Mouse (Mus musculus) testis, postnatal 14 days (tissue): Measurements from ENCODE around the gene Cntnap1.

Experiments used
- DNase-seq: peaks from one replicate; pipeline ENCODE4 v3.0.0; 2021; ENCODE audit warnings: low spot score

Gene Cntnap1

DNA sequence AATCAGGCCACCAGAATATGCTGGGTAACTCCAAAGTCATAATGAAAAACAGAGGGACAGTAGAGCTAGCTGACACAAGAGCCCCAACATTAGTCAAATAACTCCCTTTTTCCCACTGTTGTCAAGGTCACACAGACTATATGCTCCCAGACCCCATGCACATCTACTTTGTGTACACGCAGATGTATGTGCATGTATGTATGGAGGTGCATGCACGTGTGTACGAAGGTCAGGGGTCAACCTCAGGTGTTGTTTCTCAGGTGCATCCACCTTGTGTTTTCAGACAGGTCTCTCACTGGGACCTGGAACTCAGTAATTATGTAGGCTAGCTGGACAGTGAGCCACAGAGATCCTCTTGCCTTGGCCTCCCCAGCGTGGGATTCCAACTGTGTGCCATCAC, 15.1 kb downstream of the Cntnap1 start:
- no peak for DNase-seq

DNA sequence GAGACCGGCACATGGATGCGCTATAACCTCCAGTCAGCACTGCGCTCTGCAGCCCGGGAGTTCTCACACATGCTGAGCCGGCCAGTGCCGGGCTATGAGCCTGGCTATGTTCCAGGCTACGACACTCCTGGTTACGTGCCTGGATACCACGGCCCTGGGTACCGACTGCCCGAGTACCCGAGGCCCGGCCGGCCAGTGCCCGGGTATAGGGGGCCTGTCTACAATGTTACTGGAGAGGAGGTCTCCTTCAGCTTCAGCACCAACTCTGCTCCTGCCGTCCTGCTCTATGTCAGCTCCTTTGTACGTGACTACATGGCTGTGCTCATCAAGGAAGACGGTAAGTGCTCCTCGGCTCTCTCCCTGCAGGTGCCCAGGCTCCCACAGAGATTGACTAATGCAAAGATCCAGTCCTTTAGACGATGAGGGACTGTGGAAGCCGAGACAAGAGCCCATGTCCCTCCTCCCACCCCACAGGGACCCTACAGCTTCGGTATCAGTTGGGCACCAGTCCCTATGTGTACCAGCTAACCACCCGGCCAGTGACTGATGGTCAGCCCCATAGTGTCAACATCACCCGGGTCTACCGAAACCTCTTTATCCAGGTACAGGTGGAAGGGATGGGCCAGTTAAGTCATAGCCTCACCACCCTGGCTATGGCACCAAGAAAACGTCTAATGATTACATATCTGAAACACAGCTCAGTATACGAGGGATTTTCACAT, 16.4 kb downstream of the Cntnap1 start:
- DNase-seq = no peak

DNA sequence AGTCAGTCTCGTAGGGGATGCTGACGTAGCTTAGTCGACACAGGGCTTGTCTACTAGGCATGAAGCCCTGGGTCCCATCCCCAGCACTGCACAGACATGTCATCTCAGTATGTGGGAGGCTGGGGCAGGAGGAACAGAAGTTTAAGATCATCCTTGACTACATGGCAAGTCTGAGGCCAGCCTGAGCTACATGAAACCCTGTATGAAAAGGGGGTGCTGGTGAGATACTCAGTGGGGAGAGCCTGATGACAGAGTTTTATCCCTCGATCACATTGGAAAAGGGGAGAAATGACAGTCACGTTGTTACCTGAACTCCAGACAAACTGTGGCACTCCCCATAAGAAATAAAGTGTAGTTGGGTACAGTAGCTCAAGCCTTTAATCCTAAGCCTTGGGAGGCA, 17.2 kb downstream of the Cntnap1 start:
- DNase-seq = no peak

DNA sequence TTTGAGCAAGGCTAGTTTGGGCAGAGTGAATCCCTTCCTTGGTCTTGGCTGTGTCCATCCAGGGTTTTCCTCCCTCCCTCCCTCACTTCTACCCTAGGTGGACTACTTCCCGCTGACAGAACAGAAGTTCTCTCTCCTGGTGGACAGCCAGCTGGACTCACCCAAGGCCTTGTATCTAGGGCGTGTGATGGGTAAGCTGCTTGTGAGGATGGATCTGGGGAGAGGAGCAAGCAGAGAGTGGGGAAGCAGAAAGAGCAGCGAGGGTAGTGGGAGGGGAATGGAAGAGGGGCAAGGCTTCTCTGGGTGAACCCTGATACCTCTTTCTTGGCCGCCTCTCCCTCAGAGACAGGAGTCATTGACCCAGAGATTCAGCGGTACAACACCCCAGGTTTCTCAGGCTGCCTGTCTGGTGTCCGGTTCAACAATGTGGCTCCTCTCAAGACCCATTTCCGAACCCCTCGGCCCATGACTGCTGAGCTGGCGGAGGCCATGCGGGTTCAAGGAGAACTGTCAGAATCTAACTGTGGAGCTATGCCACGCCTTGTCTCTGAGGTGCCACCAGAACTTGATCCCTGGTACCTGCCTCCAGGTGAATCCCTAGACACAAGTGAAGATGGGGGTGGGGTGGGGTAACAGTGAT, 18.0 kb downstream of the Cntnap1 start:
- peak; percentile 68 for DNase-seq

DNA sequence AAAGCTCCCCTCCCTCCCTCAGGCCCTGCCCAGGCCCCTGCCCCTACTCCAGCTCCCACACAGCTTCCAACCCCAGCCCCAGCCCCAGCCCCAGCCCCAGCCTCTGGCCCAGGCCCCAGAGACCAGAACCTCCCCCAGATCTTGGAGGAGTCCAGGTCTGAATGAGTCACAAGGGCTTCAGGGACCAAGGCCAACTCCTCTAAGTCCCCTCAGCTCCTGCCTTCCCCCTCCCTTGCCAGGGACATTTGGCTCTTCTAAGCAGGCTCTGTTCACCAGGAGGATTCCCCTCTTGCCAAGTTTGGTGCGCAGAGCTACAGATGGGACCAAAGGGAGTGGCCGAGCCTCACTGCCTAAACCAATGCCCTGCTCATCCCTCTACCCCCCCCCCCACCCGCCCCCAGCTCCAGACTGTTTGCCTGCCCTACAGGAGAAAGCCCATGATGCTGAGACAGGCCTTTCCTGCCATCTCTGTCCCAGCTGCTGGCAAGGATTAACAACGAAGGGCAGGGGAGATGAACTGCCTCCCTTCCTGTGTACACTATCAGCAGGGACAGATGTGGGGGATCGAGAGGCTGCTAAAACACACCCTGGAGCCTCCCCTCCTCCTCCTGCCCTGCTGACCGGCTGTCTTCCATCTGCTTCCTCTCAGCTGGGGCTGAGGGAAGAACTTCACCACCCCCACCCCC, 19.3 kb downstream of the Cntnap1 start:
- peak; percentile 89 for DNase-seq

DNA sequence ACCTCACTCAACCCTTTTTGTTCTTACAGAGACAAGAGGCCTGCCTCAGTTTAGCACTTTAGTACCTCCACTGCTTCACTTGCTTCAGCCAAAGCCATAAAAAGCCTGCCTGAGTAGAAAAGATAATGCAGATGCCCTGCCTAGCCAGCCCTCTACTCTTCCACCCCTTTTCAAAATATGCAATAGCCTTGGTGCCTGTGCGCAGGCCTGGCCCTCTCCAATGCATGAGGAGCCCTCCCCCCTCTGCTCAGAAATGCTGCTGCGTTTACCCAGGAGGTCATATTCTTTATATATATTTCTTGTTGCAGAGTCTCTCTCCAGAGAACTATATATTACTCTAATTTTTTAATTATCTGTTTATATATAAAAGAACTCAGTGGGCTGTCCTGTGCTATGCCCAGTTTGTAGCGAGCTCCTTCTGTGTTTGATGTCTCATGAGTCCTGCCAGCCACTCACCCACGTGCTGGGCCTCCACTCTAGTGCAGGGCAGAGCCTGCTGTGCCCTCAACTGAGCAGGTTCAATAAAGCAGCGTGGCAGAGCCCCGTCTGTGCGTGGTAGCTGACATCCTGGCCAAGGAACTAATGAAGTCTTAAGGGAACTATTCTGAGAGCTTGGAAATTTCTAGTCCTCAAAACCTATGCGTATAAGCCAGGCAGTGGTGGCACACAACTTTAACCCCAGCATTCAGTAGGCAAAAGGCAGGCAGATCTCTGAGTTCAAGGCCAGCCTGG, 20.0 kb downstream of the Cntnap1 start:
- DNase-seq = no peak

DNA sequence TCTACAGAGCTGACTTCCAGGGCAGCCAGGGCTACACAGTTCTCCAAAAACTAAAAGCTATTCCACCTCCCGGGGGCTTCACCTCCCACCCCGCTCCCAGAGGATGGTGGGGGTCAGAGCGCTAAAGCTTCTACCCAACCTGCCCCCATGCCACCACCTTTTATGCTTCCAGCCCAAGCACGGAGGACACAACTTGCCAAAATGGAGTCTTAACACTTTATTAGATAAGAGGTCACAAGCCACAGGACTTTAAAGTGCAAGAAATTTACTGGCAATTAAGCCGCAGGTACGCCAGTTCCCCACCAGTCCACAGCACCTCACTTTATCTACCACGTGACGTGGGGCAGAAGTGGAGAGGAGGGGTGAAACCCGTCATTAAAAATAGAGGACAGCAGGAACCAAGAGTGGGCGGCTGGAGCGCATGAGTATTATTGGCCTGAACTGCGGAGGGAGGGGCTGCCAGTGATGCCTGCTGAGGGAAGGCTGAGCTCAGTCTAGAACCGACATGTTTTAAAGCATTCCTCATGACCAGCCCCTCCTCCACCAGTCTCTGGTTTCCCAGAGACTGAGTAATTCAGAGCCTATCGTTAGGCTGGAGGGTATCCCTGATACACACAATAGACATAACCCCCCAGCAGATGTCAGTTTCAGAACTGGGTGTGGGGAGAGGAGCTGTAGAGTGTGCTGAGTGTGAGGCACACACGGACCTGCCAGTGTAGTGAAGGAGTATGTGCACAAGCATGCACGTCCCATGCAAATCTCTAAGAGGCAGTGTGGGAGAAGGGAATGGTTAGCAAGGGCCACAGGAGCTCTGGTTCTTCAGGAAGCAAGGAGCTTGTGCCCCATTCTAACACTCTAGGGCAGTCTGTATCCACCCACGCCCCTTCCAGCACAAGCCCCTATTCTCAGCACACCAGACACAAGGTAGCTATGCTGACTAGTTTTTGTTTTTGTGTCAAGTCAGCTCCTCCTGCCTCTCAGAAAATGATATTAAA, 20.9 kb downstream of the Cntnap1 start:
- DNase-seq = no peak

DNA sequence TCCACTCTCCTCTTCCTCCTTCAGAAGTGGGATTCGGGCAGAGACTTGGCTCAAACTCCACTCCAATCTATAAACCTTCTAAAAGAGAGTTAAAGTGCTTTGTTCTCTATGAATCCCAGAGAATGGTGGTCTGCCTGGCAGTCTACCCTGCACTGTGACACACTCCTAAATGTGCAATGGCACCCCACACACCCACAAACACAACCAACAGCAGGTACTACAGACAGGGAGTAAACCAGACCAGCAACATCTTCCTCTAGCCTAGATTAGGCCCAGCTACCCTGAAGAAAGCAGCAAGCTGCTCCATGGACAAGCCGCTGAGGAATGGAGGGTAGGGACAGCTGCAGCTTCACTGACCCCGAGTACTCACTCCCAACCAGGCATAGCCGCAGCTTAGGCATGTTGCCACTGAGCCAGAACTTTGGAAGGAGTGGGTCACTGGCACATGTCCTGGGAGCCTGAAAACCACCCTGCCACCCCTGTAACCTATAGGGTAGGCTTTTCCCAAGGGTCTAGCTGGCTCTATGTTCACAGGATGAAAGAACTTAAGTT, 21.7 kb downstream of the Cntnap1 start:
- DNase-seq = no peak

DNA sequence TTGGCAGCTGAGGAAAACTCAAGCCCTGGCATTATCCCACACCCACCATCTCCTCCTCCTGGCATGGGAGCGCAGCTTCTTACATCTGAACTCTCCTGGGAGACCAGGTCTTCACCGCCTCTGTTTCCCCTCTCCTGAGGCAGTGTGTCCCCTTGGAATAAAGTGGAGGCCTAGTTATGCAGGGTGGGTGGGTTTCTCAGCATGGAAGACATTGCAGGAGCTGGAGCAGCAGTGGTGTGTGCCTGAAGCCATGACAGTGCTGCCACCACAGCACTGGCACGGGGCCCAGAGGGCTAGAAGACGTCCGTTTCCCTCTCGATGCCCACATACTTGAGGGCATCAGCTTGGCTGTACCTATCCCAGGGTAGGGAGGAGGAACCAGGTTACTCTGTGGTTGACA, 22.3 kb downstream of the Cntnap1 start:
- no peak for DNase-seq

DNA sequence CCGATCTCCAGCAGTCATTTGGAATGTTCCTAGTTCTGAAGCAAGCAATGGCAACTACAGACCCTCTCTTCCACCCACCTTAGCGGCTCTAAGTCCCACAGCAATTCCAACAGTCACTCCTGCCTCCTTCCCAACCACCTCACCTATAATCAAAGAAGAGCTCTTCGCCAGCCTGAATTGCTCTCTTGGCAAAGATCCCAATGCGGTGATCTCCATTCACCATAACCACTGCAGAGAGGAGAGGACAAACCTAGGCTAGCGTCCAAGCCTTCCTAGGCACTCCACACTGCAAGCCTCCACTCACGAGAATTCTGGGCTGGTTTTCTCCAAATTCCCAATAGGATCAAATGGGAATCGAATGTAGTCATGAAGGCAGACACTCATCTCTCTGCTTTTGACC, 22.8 kb downstream of the Cntnap1 start:
- DNase-seq = no peak

DNA sequence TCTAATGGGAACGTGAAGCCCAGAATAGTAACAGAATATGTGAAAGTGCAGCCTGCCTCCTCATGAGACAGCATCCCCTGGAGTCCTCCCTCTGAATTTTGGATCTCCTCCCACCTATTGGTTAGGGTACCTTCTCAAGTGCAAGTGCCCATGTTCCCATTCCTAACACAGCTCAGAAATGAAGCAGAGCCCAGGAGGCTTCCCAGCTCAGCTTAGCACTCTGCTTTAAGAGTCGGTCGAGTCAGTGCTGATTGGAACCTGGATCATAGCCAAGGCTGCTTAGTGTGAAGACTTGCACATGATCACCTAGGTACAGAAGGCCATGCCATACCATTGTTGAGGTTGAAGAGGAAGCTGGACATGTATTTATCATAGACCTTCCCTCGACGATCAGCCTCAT, 23.8 kb downstream of the Cntnap1 start:
- DNase-seq = no peak

DNA sequence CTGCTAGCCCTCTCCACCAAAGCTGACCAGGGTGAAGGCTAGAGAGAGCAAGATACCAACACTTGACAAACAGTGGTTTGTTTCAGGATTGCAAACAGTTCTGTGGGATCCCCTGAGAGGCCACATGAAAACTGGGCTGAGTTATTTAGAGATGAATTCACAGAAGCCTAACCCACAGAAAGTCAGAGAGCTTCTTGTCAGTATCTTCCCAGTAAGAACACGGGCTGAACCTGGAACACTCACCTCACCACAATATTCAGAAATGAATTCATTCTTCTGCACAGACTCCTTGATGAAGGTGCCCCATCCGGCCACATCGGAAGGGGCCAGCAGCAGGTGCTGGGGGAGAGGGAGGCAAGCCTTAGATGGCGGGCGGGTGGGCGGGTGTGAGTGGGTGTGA, 24.3 kb downstream of the Cntnap1 start:
- no peak for DNase-seq

DNA sequence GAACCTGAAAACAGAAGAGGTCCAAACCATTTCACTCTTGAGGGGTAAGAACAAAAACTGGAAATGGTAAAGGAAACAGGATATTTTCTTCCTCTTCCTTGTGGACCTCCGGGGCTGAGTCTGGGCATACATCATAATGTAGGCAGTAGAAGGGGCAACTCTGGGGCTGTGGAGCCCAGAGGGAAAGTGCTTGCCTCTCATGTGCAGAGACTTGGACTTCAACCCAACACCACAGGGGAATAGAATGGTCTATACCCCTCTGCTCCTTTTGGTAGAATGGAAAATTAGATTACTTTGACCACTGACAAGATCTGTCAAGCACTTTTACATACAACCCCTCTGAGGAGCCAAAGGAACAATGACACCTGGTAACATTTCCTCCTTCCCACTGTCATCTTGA, 24.8 kb downstream of the Cntnap1 start:
- no peak for DNase-seq

DNA sequence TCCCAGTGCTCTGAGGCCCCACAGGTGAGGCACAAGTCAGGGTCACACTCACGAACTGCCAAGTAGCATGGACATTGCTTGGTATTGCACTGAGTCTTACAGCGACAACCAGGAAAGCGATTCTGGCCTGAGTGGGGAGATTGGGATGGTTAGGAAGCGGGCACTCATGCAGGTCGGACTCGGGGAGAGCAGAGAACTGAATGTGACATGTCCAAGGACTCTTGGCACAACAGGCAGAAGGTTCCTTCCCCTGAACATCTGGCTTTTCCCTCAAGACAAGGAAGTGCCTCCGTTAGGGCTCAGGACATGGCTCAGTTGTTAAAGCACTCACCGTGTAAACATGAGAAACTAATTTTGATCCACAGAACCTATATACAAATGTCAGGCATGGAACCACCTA, 25.2 kb downstream of the Cntnap1 start:
- DNase-seq = no peak

DNA sequence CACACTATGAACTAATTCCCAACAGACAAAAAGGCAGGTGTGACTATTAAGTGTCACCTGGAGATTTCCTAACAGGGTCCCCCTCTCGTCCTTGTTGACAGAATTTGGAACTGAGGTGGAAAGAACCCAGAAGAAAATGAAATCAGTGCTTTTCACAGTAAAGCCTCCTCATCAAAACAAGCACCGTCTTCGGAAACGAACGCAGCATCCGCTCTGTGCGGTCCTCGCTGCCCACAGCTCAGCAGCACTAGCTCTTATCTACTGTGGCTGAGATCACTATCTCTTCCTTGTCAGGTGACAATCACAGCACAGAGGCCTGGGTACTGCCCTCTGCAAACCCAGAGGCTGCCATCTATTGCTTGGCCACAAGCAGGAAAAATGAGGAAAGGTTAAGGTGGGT, 25.9 kb downstream of the Cntnap1 start:
- no peak for DNase-seq

DNA sequence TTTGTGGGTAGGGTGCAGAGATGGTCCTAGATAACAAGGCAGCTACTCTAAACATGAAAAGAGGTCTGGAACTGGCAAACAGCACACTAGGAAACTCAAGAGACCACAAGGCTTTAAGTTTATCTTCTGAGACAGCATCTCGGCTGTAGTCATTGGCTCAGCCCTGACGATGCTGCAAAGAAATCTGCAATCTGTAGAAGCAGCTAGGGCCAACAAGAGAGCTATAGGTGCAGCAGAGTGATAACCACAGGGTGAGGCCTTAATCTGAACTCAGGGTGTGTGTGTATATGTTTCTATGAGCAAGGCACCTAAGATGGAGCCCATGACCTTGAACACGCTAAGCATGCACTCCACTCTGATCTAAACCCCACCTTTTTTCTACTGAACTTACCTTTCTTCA, 29.2 kb downstream of the Cntnap1 start:
- no peak for DNase-seq

DNA sequence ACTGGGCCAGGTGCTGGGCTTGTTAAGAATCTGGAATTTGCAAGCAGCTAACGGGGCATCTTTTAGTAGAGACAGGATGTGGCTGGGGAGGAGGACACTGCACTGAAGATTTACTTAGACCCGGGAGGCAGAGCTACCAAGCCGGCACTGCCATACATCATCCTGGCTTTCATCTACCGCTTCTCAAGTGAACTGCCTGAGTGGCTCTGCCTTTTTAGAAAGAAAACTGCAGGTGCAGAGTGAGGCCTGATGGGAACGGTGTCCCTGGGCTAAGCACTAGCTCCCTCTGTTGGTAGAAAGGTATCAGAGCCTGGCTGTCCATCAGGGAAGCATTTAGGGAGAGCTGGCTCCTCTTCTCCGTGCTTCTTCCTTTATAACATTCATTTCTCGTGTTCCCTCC, 30.7 kb downstream of the Cntnap1 start:
- DNase-seq = no peak

DNA sequence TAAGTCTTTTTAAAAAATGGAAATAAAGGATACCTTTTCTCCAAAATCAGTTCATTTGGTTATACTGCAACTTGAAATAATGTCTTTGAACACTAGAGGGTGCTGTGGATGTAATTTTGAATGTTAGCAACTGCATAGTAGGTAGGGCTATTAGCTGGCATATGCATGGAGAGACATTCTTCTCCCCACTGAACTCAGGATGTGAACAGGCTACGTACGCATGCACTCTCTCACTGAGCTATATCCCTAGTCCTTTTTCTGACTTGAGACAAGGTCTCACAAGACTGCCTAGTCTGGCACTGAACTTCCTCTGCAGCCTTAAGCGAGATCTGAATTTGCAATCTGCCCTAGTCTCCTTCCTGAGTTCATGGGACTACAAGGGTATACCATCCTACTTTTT, 41.6 kb downstream of the Cntnap1 start:
- no peak for DNase-seq

DNA sequence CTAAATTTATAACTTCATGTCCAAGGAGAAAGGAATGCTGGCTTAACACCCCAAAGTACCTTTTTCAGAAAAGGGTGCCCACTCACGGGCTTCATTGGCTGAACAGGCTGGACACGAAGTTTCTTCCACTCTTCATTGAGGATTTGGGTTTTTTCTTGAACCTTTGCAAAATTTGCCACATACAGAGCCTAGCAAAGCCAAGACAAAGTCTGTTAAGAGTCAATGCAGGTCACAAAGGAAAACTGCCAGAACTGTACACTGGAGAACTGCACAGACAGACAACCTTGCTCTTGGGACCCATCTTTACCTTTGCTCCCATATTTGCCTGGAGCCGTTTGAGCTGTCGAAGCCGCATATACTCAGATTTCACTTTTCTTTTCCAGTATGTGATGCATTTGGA, 46.6 kb downstream of the Cntnap1 start:
- no peak for DNase-seq

DNA sequence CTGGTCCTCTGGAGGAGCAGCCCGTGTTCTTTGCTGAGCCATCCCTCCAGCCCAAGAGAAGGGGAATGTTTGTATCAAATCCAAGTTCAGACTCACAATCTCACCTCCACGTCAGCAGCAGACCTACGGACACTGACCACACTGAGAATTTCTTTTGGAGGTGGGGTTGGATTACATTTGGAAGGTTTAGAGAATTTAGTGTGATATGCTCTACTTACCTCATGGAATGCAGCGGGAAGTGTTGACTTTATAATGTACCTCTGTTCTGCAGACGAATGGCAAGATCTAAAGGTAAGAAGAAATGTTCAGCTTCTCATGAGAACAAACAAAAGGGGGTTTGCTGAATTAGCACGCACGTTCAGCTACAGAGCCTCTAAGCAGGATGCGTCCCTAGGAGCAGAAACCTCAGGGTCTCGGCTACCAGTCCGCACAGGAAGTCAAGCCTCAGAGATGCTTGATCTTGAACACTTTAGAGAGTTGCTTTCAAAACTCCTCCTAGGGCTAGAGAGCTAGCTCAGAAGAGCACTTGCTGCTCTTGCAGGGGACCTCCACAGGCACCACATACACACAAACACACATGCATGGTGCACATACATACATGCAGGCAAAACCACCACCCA, 48.2 kb downstream of the Cntnap1 start:
- DNase-seq = no peak

DNA sequence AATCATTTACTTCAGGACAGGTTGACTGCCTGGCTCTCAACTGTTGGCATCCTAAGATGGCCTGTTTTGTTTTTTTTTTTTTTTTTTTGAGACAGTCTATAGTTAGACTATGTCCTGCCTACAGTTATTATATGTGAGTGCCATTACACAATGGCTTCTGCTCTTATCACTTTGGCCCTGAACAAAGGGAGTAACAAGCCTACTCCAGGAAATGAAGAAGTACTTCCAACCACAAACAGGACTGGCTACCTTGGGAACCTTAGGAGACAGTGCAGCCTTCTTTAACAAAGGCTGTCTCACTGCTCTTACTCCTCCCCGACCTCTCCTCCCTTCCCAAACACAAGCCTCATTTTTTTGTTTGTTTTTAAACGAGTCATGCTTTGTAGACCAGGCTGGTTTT, 50.5 kb downstream of the Cntnap1 start:
- DNase-seq = no peak
